Mouse (Mus musculus) forebrain, embryonic 16.5 days (tissue): Measurements from ENCODE around the gene Ank2. TPM values are rescaled to one million over a fixed set of nuclear protein-coding genes. Genes with fewer than 3 reads are reported as not detected.

Experiments
- ATAC-seq: fragments of 200-750 bp; cut with Nextera tagmentation; 2 replicates; pipeline ENCODE4 v1.8.0; 2017; ENCODE audit warnings: mild to moderate bottlenecking, moderate library complexity
- H3K27ac ChIP-seq: fragments of 300-500 bp; sonication (generic); 2 replicates; pipeline ENCODE4 v1.5.1; 2014; ENCODE audit warnings: low read length, control low read depth
- H3K27me3 ChIP-seq: fragments of 300-500 bp; sonication (generic); replicated peaks from 2 replicates; pipeline ENCODE4 v1.6.1; 2014; ENCODE audit warnings: low read length; ENCODE audit not compliant: control insufficient read depth, insufficient read depth
- H3K36me3 ChIP-seq: fragments of 300-500 bp; sonication (generic); 2 replicates; pipeline ENCODE4 v1.6.1; 2014; ENCODE audit not compliant: control insufficient read depth, insufficient read depth
- H3K4me1 ChIP-seq: fragments of 300-500 bp; sonication (generic); replicated peaks from 2 replicates; pipeline ENCODE4 v1.6.1; 2014; ENCODE audit warnings: low read length; ENCODE audit not compliant: control insufficient read depth, insufficient read depth
- H3K4me2 ChIP-seq: fragments of 300-500 bp; sonication (generic); 2 replicates; pipeline ENCODE4 v1.6.1; 2014; ENCODE audit warnings: mild to moderate bottlenecking, low read length, control low read depth
- H3K4me3 ChIP-seq: fragments of 300-500 bp; sonication (generic); replicated peaks from 2 replicates; pipeline ENCODE4 v1.5.1; 2014; ENCODE audit warnings: mild to moderate bottlenecking, low read length, control low read depth
- H3K9ac ChIP-seq: fragments of 300-500 bp; sonication (generic); replicated peaks from 2 replicates; pipeline ENCODE4 v1.6.1; 2014; ENCODE audit warnings: low read depth, low read length, control low read depth
- H3K9me3 ChIP-seq: fragments of 300-500 bp; sonication (generic); 2 replicates; pipeline ENCODE4 v1.6.1; 2016; ENCODE audit warnings: low read length; ENCODE audit not compliant: control insufficient read depth
- WGBS: fragments of 180-500 bp; shearing (Covaris S2); extraction: QIAGEN DNeasy Blood & Tissue Kit; methylation state at CpG from one replicate; pipeline ENCODE4 v1.1.7; 2014; 5-methylcytosine and 5-hydroxymethylcytosine counted together
- polyA plus RNA-seq: library from polyadenylated mRNA; unstranded; fragments of >200 nt; fragmentation: Nextera tagmentation; extraction: Ambion mirVana; gene quantifications from 2 replicates; pipeline ENCODE4 v1.2.1, GENCODE M21; 2015

The Ank2 gene
- polyA plus RNA-seq, 1 experiment from 2014 or later: 201 TPM

DNA sequence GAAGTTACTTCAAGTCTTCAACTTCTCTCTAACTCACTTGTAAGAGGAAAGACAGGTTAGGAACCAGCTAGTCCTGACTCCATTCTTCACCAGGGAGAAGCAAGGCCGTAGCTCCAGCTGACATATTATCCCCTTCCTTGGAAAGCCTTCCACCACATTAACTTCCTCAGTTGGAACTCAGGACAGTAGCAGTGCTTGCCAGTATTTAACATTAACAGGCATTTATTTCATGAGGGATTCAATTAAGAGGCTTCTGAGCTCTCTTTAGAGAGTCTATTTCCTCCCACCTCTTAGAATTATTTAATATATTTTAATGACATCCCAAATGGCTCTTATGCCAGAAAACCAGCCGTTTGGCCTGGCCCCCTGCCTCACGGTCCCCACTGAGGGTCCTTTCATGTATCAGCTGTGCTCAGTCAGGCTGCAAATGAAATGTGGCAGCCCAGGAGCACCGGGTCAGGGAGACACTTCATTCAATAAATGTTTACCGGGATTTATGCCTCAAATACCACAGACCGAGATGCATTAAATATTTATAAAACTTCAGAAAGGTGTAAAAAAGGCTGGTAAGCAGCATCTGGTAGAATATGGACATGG is 195.1 kb downstream of the Ank2 start:
- Histone ChIP-seq H3K4me3 (no peak overlapping the region), H3K9ac (no peak overlapping the region), H3K36me3 (no peaks in the 10 kb centered on the region), H3K27ac (no peak overlapping the region), H3K27me3 (no peaks in the 10 kb centered on the region), H3K4me2 (no peak overlapping the region), H3K9me3 (no peaks in the 10 kb centered on the region), H3K4me1 (peaks cover 9% of the 10 kb centered on the region)
- 19% methylated on average over 6 of the region's 6 CpGs for WGBS
- ATAC-seq: no peak

- no peaks in the 10 kb centered on the region for H3K27me3 ChIP-seq
- H3K9me3 ChIP-seq: no peaks in the 10 kb centered on the region
- WGBS: 75% methylated on average over 4 of the region's 4 CpGs
- H3K4me1 ChIP-seq: peaks cover 9% of the 10 kb centered on the region
- no peak overlapping the region for H3K27ac ChIP-seq
- no peak for ATAC-seq
- no peak overlapping the region for H3K4me2 ChIP-seq
- no peak overlapping the region for H3K9ac ChIP-seq
- no peak overlapping the region for H3K4me3 ChIP-seq
- no peaks in the 10 kb centered on the region for H3K36me3 ChIP-seq
Observed at GRCm38 (mm10) chr3:127303041-127303440, 196.1 kb downstream of the Ank2 start.

- Histone ChIP-seq H3K4me3 (no peak overlapping the region), H3K27ac (no peak overlapping the region), H3K9me3 (no peaks in the 10 kb centered on the region), H3K27me3 (no peaks in the 10 kb centered on the region), H3K4me1 (peaks cover 9% of the 10 kb centered on the region), H3K9ac (no peak overlapping the region), H3K36me3 (no peaks in the 10 kb centered on the region), H3K4me2 (no peak overlapping the region)
- no peak; the same call in 1 of the 2 replicates for ATAC-seq
Observed at GRCm38 (mm10) chr3:127300790-127301189, 198.4 kb downstream of the Ank2 start.

DNA sequence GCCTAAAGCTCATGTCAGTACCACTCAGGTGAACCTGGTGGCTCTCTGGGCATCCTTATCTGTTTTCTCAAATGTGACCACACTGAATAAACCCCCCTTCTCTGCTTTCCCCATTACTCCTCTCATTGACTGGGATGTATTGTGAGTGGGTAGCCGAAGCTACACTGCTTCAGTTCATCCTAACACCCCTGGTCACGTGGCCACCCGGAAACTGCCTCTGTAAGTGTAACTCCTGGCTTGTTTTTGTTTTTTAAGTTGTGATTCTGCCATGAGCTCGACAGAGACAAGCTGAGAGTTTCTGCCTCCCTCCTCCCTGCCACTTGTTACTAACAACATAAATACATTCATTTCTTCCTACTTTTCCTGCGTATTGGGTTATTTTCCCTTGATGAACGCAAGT is 203.2 kb downstream of the Ank2 start:
- ATAC-seq: no peak
- Histone ChIP-seq H3K9me3 (no peaks in the 10 kb centered on the region), H3K4me2 (no peak overlapping the region), H3K4me3 (no peak overlapping the region), H3K36me3 (no peaks in the 10 kb centered on the region), H3K27me3 (no peaks in the 10 kb centered on the region), H3K9ac (no peak overlapping the region), H3K27ac (no peak overlapping the region), H3K4me1 (peaks cover 15% of the 10 kb centered on the region)
- WGBS: 75% methylated on average over 6 of the region's 6 CpGs

- Histone ChIP-seq H3K4me1 (peaks cover 13% of the 10 kb centered on the region), H3K27me3 (no peaks in the 10 kb centered on the region), H3K9ac (no peak overlapping the region), H3K36me3 (no peaks in the 10 kb centered on the region), H3K4me3 (no peak overlapping the region), H3K4me2 (no peak overlapping the region), H3K9me3 (no peaks in the 10 kb centered on the region), H3K27ac (peak overlapping the region; percentile 54)
- 71% methylated on average over 9 of the region's 9 CpGs for WGBS
- ATAC-seq: no peak
Observed at GRCm38 (mm10) chr3:127294610-127295349, 204.4 kb downstream of the Ank2 start.

DNA sequence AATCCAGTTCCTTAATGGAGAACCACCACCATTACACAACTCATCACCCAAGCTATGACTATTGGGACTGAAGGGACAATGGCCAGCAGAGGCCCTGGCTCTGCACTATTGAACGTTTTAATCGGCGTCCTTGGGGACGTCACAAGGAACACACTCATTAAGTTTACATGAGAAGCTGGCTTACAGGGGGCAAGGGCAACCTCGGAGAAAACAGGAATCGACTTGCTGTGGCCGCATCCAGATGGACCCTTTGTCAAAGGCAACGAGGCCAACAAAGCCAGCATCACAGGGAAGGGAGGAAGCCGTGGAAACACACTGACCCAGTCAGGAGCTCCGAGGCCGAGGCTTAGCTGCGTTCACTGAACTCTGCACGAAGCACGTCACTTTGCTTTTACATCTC is 205.1 kb downstream of the Ank2 start:
- Histone ChIP-seq H3K27ac (peak overlapping the region; percentile 54), H3K4me1 (peaks cover 15% of the 10 kb centered on the region), H3K4me2 (peak overlapping the region; percentile 5; the same call in 1 of the 2 replicates), H3K36me3 (no peaks in the 10 kb centered on the region), H3K9me3 (no peaks in the 10 kb centered on the region), H3K27me3 (no peaks in the 10 kb centered on the region), H3K9ac (no peak overlapping the region; the same call in 1 of the 2 replicates), H3K4me3 (no peak overlapping the region)
- WGBS: 18% methylated on average over 14 of the region's 14 CpGs
- peak; percentile 34; the same call in 1 of the 2 replicates for ATAC-seq

GRCm38 (mm10) chr3:127293479-127293874 is 205.7 kb downstream of the Ank2 start:
- WGBS: 15% methylated on average over 9 of the region's 9 CpGs
- ATAC-seq: peak; percentile 68
- Histone ChIP-seq H3K27ac (peak overlapping the region; percentile 54), H3K9me3 (no peaks in the 10 kb centered on the region), H3K4me3 (no peak overlapping the region), H3K36me3 (no peaks in the 10 kb centered on the region), H3K4me2 (no peak overlapping the region), H3K4me1 (peaks cover 15% of the 10 kb centered on the region), H3K9ac (no peak overlapping the region), H3K27me3 (no peaks in the 10 kb centered on the region)

DNA sequence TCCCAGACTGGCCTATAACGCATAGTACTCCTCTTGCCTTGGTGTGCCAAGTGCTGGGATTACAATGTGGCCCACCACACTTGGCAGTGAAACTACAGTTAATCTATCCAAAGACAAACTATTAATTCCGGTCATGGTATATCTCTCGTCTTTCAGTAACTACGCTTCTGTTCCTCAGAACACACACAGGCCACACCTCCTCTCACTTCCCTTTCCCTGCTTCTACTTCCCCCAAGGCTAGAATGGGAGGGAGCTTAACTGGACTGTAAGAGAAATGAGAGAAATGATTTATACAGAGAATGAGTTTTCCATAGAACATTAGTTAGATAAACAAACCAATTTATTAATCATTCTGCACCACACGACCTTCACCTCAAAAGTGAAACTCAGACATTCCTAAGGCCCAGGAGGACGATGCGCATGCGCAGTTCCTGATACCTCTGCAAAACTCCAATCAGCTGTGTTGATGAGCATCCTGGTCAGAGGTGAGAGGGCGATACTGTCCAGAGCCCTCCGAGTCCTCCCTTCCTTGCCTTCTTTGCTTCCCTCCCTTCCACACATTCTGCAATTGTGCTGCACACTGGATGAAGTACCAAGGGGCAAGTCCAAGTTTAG is 206.2 kb downstream of the Ank2 start:
- 0 out of 2 replicates have a peak, but pooled peaks have one; percentile 6 for ATAC-seq
- Histone ChIP-seq H3K4me2 (no peak overlapping the region), H3K27me3 (no peaks in the 10 kb centered on the region), H3K4me3 (no peak overlapping the region), H3K4me1 (peaks cover 15% of the 10 kb centered on the region), H3K9ac (no peak overlapping the region), H3K9me3 (no peaks in the 10 kb centered on the region), H3K27ac (peak overlapping the region; percentile 54), H3K36me3 (no peaks in the 10 kb centered on the region)
- WGBS: 89% methylated on average over 10 of the region's 10 CpGs

GRCm38 (mm10) chr3:127282277-127282676 is 216.9 kb downstream of the Ank2 start:
- H3K27ac ChIP-seq: no peak overlapping the region
- ATAC-seq: no peak
- no peaks in the 10 kb centered on the region for H3K36me3 ChIP-seq
- 96% methylated on average over 5 of the region's 5 CpGs for WGBS
- H3K27me3 ChIP-seq: no peaks in the 10 kb centered on the region
- no peaks in the 10 kb centered on the region for H3K9me3 ChIP-seq
- no peak overlapping the region for H3K4me3 ChIP-seq
- H3K4me2 ChIP-seq: no peak overlapping the region
- no peaks in the 10 kb centered on the region for H3K4me1 ChIP-seq
- H3K9ac ChIP-seq: no peak overlapping the region
